ENCODE assay signal across 21 mouse cellular contexts in genomic region chr16:32160742-32161323, GRCm38 (mm10). TPM values are rescaled to one million over a fixed set of nuclear protein-coding genes. Genes with fewer than 3 reads are reported as not detected.
DNase-seq lines count a peak whose midpoint lies in the region; ATAC-seq and TF ChIP-seq lines count a peak whose summit lies in the region.
"Had no signal": no experiment of that assay in that cellular context is flagged by ENCODE, and none has a peak within 500 bp of the region (broad histone marks: within the 10 kb centered on the region; RNA-seq: fewer than 3 reads in every experiment).

No protein-coding gene starts in this region.

- H3K36me3 ChIP-seq in heart, embryonic 12.5 days, result no peaks in the 10 kb centered on the region
- H3K36me3 ChIP-seq in spleen, adult 2 months (ENCODE audit: control insufficient read depth, insufficient read depth, low read length), result peaks cover 18% of the 10 kb centered on the region
- peaks cover 3% of the 10 kb centered on the region; the same call in 1 of the 2 replicates for H3K36me3 ChIP-seq in liver, embryonic 16.5 days (ENCODE audit: control insufficient read depth, insufficient read depth)
- H3K36me3 ChIP-seq: neural tube, embryonic 12.5 days had no signal

- peak overlapping the region; percentile 6; the same call in 1 of the 2 replicates for H3K4me2 ChIP-seq in heart, embryonic 12.5 days
- H3K4me2 ChIP-seq in liver, embryonic 16.5 days (ENCODE audit: low read depth, low read length), result peak overlapping the region; percentile 15; the same call in 1 of the 2 replicates
- H3K4me2 ChIP-seq: hindbrain, embryonic 14.5 days; neural tube, embryonic 12.5 days had no signal

- TF ChIP-seq CTCF in spleen, adult 2 months (IDR thresholded peaks at IDR 0.05; ENCODE audit: extremely low read depth, insufficient read depth, insufficient read length, insufficient replicate concordance), result no peak
- TF ChIP-seq CTCF in bone marrow macrophage, adult 2 months (IDR thresholded peaks at IDR 0.05; ENCODE audit: low read depth, low read length), result no peak

- H3K4me3 ChIP-seq in heart, embryonic 12.5 days, result no peak overlapping the region
- no peak overlapping the region; the same call in 1 of the 2 replicates for H3K4me3 ChIP-seq in spleen, adult 2 months (ENCODE audit: extremely low read depth, insufficient read depth, insufficient read length)
- peak overlapping the region; percentile 50 for H3K4me3 ChIP-seq in bone marrow macrophage, adult 2 months (ENCODE audit: insufficient read depth, low read length)
- H3K4me3 ChIP-seq in liver, embryonic 16.5 days (ENCODE audit: low read depth, low read length), result no peak overlapping the region
- H3K4me3 ChIP-seq: erythroblast, embryonic 14.5 days; layer of hippocampus, adult 2 months; neural tube, embryonic 12.5 days had no signal

- no peak for TF ChIP-seq POLR2A in spleen, adult 2 months (IDR thresholded peaks at IDR 0.05; ENCODE audit: low read depth, low read length)
- TF ChIP-seq POLR2A in bone marrow macrophage, adult 2 months (IDR thresholded peaks at IDR 0.05; ENCODE audit: borderline replicate concordance, low read depth, low read length), result no peak

- H3K4me1 ChIP-seq in heart, embryonic 12.5 days (replicated peaks), result peaks cover 11% of the 10 kb centered on the region
- H3K4me1 ChIP-seq in spleen, adult 2 months (ENCODE audit: control insufficient read depth, insufficient read depth, insufficient read length), result peaks cover 14% of the 10 kb centered on the region; the same call in 1 of the 2 replicates
- H3K4me1 ChIP-seq in bone marrow macrophage, adult 2 months (ENCODE audit: control insufficient read depth, insufficient read depth, low read length), result peaks cover 16% of the 10 kb centered on the region
- peaks cover 26% of the 10 kb centered on the region for H3K4me1 ChIP-seq in liver, embryonic 16.5 days (ENCODE audit: control insufficient read depth, low read depth, low read length)

- no peaks in the 10 kb centered on the region for H3K9me3 ChIP-seq in heart, embryonic 12.5 days (replicated peaks)
- no peaks in the 10 kb centered on the region for H3K9me3 ChIP-seq in liver, embryonic 16.5 days (replicated peaks; ENCODE audit: control insufficient read depth, low read length)
- H3K9me3 ChIP-seq: neural tube, embryonic 12.5 days had no signal

- no peak for ATAC-seq in heart, embryonic 12.5 days (ENCODE audit: insufficient number of reproducible peaks, low FRiP score)
- no peak for ATAC-seq in liver, embryonic 16.5 days (ENCODE audit: low read depth)
- ATAC-seq: forebrain, embryonic 16.5 days; intestine, postnatal 0 days had no signal

- no peak overlapping the region for H3K27ac ChIP-seq in heart, embryonic 12.5 days (ENCODE audit: poor library complexity, severe bottlenecking)
- H3K27ac ChIP-seq in spleen, adult 2 months (ENCODE audit: insufficient read depth, low read length), result peak overlapping the region; percentile 13
- peak overlapping the region; percentile 26 for H3K27ac ChIP-seq in bone marrow macrophage, adult 2 months (ENCODE audit: insufficient read depth, low read depth, low read length)
- H3K27ac ChIP-seq in liver, embryonic 16.5 days (ENCODE audit: low read length), result no peak overlapping the region
- H3K27ac ChIP-seq: hindbrain, embryonic 14.5 days; layer of hippocampus, adult 2 months; neural tube, embryonic 12.5 days had no signal

- H3K9ac ChIP-seq in heart, embryonic 12.5 days, result no peak overlapping the region
- no peak overlapping the region for H3K9ac ChIP-seq in liver, embryonic 16.5 days (ENCODE audit: low read depth, low read length)
- H3K9ac ChIP-seq: hindbrain, embryonic 14.5 days; neural tube, embryonic 12.5 days had no signal

- H3K27me3 ChIP-seq in heart, embryonic 12.5 days (replicated peaks), result peaks cover 6% of the 10 kb centered on the region; the same call in 1 of the 2 replicates
- no peaks in the 10 kb centered on the region for H3K27me3 ChIP-seq in spleen, adult 2 months (ENCODE audit: control insufficient read depth, insufficient read depth, low read length)
- H3K27me3 ChIP-seq in liver, embryonic 16.5 days (ENCODE audit: control insufficient read depth, insufficient read depth, low read depth, low read length), result no peaks in the 10 kb centered on the region

- WGBS in heart, embryonic 12.5 days, result 68% methylated on average over 9 of the region's 9 CpGs
- WGBS in spleen, adult 2 months, result 14% methylated on average over 9 of the region's 9 CpGs
- WGBS in liver, embryonic 16.5 days (ENCODE audit: insufficient replicate concordance), result 64% methylated on average over 9 of the region's 9 CpGs

- no peak for DNase-seq in heart, adult 11 months
- peak in 1 of 2 experiments; percentile 31 for DNase-seq in spleen, adult 2 months (ENCODE audit: low read depth in 1 of 2, low spot score in 2 of 2)
- DNase-seq in spleen, postnatal 4 days (ENCODE audit: low spot score in 2 of 2), result no peak
- DNase-seq in testis, postnatal 10 days (ENCODE audit: low spot score), result no peak
- no peak for DNase-seq in testis, postnatal 14 days (ENCODE audit: low spot score)
- DNase-seq: cerebellum, adult 2 months; lung, postnatal 10 days; thymus, postnatal 36 days had no signal

RNA-seq across cellular contexts. Expression of gene Nrros, which starts 4.6 kb away (rescaled TPM):
- 5.2 and 6.1 TPM in 2 replicates for polyA plus RNA-seq in heart, embryonic 12.5 days (2016; fragmentation: Nextera tagmentation; extraction: Ambion mirVana)
- polyA plus RNA-seq in spleen, adult 2 months (2012; rRNA removed), result 105 and 133 TPM in 2 replicates
- polyA plus RNA-seq in bone marrow macrophage, adult 2 months (2012; ENCODE audit: insufficient read depth, insufficient read length, missing spikeins), result 227 and 230 TPM in 2 replicates
- 22.8 and 23.3 TPM in 2 replicates for polyA plus RNA-seq in liver, embryonic 16.5 days (2015; fragmentation: Nextera tagmentation; extraction: Ambion mirVana)

RNA-seq across cellular contexts. Expression of gene Bex6, which starts 18.8 kb away (rescaled TPM):
- polyA plus RNA-seq in heart, embryonic 12.5 days (2016; fragmentation: Nextera tagmentation; extraction: Ambion mirVana), result not detected in 2 replicates
- 0.85 and 1.5 TPM in 2 replicates for polyA plus RNA-seq in spleen, adult 2 months (2012; rRNA removed)
- 1.4 and 1.9 TPM in 2 replicates for polyA plus RNA-seq in bone marrow macrophage, adult 2 months (2012; ENCODE audit: insufficient read depth, insufficient read length, missing spikeins)
- 0.90 and 1.1 TPM in 2 replicates for polyA plus RNA-seq in liver, embryonic 16.5 days (2015; fragmentation: Nextera tagmentation; extraction: Ambion mirVana)
- polyA plus RNA-seq: brain, embryonic 14.5 days; cerebellum, adult 2 months; embryonic facial prominence, embryonic 11.5 days; erythroblast, embryonic 14.5 days; forebrain, embryonic 16.5 days; hindbrain, embryonic 14.5 days; kidney, embryonic 16.5 days; liver, adult 2 months; neural tube, embryonic 12.5 days had no signal

Comparison
In these comparisons a context has a peak if more than half of its experiments do, and no peak if none do; other contexts are left out.
1. H3K27ac ChIP-seq: peak in spleen, adult 2 months (single experiment) and bone marrow macrophage, adult 2 months (single experiment); none in heart, embryonic 12.5 days (single experiment) and liver, embryonic 16.5 days (single experiment).